Mouse (Mus musculus): ENCODE measurements around the gene Slfn4. TPM values are rescaled to one million over a fixed set of nuclear protein-coding genes. Genes with fewer than 3 reads are reported as not detected.

Slfn4 gene
- not detected for polyA plus RNA-seq (2014; fragmentation: Illumina TruSeq; extraction: RNeasy Lipid Tissue Mini Kit (QIAGEN cat#74804); ENCODE audit: low read depth, low replicate concordance)

DNA sequence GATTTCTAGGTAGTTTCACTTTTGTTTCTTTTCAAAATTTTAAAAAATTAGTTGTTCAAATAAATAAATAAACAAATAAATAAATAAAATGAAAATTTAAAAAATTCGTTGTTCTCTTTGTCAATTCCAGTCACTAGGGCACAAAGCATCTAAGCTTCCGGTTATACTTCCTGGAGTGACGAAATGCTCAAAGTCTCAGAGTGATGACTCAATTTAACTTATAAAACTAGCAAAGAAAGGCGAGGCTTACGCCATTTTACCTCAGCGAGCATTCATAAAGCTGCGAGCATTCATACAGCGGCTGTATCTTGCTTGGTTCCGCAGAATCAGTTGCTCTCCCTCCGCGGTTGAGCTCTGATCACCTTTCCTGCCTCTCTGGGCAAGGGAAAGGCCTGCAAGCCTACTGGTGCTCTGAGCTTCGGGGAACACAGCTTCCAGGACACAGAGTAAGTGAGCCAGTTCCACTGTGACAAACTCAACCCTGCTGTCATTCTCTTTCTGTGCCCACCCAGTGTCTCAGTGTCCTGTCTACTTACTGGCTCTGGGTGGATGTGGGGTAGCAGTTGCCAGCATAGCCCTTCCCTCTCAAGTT is at the start of gene Slfn4:
Gene Slfn4 (plus strand): TSS at position 239 of the 592 bp plus-strand sequence.

DNA sequence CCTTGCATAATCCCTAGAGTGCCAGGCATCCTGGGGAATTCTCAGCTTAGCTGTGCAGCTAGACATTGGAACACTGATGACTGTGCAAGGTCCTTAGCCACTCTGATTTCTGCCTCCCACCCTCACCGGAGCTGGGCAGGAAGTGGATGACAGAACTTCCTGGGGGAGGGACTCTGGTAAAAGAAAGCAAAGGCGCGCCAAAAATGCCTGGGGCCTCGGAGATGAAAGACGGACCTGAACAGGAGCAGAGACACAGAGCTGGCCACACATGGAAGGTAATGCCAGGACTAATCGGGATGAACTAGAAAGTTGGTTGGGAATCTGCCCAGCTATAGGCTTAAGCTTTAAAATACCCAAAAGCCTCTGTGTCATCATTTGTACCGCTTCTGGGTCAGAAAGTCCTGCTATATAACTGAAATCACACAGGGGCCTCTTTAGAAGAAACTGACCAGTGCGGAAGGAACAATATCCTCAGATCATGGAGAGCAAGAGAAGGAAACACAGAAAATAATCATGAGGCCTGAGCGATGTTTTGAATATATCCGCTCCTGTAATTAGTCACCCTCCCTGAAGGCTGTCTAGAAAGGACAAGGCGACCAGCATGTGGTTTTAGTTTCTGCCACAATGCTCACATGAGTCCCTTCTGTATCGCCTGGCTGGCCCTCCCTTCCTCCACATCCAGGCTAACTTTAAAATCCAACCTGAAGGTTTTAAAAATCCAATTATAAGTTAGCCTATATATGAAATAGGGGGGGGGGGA is 16.3 kb downstream of the Slfn4 start, which contains the start of gene Slfn3:
Gene Slfn3 (plus strand): TSS at position 197 of the 760 bp plus-strand sequence.

Other genes with a start within 250 kb of the Slfn4 start
- gene Slfn5, start 223.8 kb upstream of the Slfn4 start, polyA plus RNA-seq (2014; fragmentation: Illumina TruSeq; extraction: RNeasy Lipid Tissue Mini Kit (QIAGEN cat#74804); ENCODE audit: low read depth, low replicate concordance), result 55.3 TPM
- 1.0 TPM for gene Slfn9, start 183.4 kb upstream of the Slfn4 start, polyA plus RNA-seq (2014; fragmentation: Illumina TruSeq; extraction: RNeasy Lipid Tissue Mini Kit (QIAGEN cat#74804); ENCODE audit: low read depth, low replicate concordance)
- gene Slfn8, start 154.4 kb upstream of the Slfn4 start, polyA plus RNA-seq (2014; fragmentation: Illumina TruSeq; extraction: RNeasy Lipid Tissue Mini Kit (QIAGEN cat#74804); ENCODE audit: low read depth, low replicate concordance), result 4.1 TPM
- gene Slfn2, start 110.1 kb upstream of the Slfn4 start, polyA plus RNA-seq (2014; fragmentation: Illumina TruSeq; extraction: RNeasy Lipid Tissue Mini Kit (QIAGEN cat#74804); ENCODE audit: low read depth, low replicate concordance), result 9.9 TPM
- not detected for gene Slfn1, start 58.3 kb upstream of the Slfn4 start, polyA plus RNA-seq (2014; fragmentation: Illumina TruSeq; extraction: RNeasy Lipid Tissue Mini Kit (QIAGEN cat#74804); ENCODE audit: low read depth, low replicate concordance)
- gene Slfn3, start 16.1 kb downstream of the Slfn4 start, polyA plus RNA-seq (2014; fragmentation: Illumina TruSeq; extraction: RNeasy Lipid Tissue Mini Kit (QIAGEN cat#74804); ENCODE audit: low read depth, low replicate concordance), result 7.4 TPM
- gene Slfn14, start 111.5 kb downstream of the Slfn4 start, polyA plus RNA-seq (2014; fragmentation: Illumina TruSeq; extraction: RNeasy Lipid Tissue Mini Kit (QIAGEN cat#74804); ENCODE audit: low read depth, low replicate concordance), result not detected
- gene Ap2b1, start 123.8 kb downstream of the Slfn4 start, polyA plus RNA-seq (2014; fragmentation: Illumina TruSeq; extraction: RNeasy Lipid Tissue Mini Kit (QIAGEN cat#74804); ENCODE audit: low read depth, low replicate concordance), result 39.0 TPM
- gene Pex12, start 127.4 kb downstream of the Slfn4 start, polyA plus RNA-seq (2014; fragmentation: Illumina TruSeq; extraction: RNeasy Lipid Tissue Mini Kit (QIAGEN cat#74804); ENCODE audit: low read depth, low replicate concordance), result 32.7 TPM
- not detected for gene Rasl10b, start 234.0 kb downstream of the Slfn4 start, polyA plus RNA-seq (2014; fragmentation: Illumina TruSeq; extraction: RNeasy Lipid Tissue Mini Kit (QIAGEN cat#74804); ENCODE audit: low read depth, low replicate concordance)

Data from kidney, adult 10 weeks (tissue).